Mouse (Mus musculus): ENCODE measurements around the gene Cox7b.
A peak's percentile ranks its signal among the peaks of the same experiment; 100 is the strongest.
"Not testable (repeated sequence)": the region's sequence is repeated elsewhere in the genome, so short reads cannot be mapped to it uniquely, and the experiment has no call there.

Cox7b gene

DNA sequence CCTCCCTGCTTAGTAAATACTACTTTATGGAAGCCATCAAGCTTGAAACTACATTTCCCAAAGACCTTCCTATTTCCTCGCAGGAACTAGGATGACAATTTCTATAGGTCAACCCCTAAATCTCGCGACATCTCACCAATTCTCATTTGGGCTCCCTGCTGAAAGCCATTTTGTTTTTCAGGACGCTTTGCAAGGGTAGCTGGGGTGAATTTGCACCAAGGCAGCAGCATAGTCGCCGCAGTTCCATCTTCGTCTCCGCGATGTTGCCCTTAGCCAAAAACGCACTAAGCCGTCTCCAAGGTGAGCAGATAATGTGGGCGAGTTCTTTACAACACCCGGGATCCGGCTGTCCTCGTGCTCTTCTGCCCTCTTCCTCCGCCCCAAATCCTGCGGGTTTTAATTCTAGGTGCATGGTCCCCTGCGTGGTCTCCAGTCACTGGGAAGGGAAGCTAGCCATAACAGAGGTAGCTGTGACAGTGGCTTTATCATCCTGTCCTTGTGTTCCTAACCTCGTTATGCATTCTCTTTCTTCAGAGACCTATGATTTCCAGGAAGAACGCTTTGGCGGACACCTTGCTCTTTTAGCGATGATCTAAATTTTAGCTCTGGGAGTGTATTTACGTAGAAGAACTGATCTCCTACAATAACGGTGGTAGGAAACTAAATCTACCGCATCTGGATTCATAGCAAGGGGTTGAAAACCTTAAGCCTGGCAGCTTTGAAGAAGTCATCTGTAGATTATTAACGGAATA lies at the start of gene Cox7b:
Gene Cox7b, plus strand, starts transcription at position 130 of the 752 bp plus-strand sequence.
- peak; percentile 94 for DNase-seq (ENCODE audit: low spot score)

DNA sequence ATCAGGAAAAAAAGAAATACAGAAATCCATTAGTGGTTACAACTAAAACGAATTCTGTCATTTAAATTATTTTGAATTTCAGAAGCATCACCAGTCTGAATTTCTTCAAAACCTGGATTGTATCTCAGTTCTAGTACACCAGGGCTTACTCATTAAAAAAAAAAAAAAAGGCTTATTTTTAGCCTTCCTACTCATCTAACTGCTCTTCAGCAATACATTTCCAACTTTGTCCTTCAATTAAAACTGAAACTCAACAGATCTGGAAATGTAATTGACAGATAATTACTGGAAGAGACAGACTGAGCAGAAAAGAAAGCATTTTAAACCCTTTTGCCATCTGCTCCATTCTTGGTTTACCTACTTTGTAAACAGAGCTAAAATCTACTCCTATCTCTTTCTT lies 13.9 kb upstream of the Cox7b start:
- no peak for DNase-seq (ENCODE audit: low spot score)

DNA sequence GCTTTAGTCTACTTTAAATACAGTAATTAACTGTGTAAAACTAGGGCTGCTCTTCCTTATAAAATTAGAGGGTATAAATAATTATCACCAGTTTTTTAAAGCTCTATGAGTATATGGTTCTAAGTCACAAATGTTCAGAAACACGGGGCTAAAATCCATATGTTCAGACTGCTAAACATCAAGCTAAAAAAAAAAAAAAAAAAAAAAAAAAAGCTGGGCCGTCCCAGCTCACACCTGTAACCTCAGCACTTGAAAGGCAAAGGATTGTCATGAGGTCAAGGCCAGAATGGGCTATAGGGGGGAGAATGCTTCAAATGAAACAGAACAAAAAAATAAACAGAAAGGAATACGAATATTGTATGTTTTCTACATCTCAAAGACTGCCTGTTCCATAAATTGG lies 4.7 kb upstream of the Cox7b start:
- no peak for DNase-seq (ENCODE audit: low spot score)

DNA sequence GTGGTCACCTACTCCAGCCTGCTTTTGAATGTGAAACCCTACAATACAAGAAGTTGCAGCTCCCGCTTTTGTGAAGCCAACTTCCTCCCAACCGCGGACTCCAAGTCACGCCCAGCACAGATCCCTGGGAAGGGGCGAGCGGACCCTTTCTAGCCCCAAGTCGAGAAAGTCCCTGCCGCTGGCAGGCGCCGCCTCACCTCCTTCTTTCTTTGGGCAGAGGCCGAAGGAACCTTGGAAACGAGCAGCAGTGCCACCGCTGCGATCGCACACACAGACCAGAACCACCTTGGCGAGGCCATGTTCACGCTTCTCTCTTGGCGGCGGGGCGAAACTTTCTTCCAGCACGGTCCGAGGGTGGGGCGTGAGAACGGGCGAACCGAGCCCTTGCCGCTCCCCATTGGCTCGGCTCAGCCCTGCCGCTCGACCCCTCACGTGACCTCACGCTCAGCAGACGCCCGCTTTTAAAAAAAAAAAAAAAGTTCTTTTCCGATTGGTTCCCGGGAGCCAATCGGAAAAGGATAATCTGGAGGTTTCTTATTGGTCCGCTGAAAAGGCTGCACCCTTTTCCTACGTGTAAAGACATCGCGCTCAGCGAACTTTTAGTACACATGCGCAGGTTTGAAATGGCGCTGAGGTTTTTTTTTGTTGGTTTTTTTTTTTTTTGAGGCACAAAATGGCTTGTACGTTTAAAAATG lies 3.9 kb upstream of the Cox7b start, which contains the start of gene Magt1:
Gene Magt1, minus strand, starts transcription at position 442 of the 695 bp plus-strand sequence.
- DNase-seq (ENCODE audit: low spot score), result peak; percentile 89

DNA sequence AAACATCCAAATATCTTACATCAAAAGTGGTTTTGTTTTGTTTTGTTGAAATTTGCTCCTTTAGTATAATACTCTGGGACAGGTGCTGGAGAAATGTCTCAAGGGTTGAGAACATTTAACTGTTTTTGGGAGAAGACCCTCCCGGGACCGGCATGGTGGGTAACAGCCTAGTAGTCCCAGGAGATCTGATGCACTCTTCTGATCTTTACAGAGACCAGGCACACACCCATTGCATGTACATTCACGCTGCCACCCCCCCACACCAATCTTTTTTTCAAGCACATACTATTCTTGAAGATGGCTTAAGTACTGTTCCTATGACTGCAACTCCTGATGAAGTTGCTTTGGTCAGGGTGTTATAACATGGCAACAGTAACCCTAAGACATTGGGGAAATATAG lies 2.9 kb upstream of the Cox7b start:
- DNase-seq (ENCODE audit: low spot score), result no peak

DNA sequence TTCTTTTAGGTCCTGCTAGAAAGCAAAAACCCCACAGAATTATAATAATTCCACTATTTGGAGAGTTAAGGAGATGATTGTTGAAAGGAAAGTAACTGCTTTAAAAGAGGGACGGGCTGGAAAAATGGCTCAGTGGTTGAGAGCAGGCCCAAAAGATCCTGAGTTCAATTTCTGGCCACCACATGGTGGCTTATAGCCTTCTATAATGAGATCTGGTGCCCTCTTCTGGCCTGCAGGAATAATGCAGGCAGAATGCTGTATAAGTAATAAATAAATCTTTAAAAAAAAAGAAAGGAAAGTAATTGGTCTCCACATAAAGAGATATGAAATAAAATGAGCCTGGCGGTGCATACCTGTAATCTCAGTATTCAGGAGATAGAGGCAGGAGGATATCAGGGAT lies 2.3 kb upstream of the Cox7b start:
- DNase-seq (ENCODE audit: low spot score), result peak; percentile 72

DNA sequence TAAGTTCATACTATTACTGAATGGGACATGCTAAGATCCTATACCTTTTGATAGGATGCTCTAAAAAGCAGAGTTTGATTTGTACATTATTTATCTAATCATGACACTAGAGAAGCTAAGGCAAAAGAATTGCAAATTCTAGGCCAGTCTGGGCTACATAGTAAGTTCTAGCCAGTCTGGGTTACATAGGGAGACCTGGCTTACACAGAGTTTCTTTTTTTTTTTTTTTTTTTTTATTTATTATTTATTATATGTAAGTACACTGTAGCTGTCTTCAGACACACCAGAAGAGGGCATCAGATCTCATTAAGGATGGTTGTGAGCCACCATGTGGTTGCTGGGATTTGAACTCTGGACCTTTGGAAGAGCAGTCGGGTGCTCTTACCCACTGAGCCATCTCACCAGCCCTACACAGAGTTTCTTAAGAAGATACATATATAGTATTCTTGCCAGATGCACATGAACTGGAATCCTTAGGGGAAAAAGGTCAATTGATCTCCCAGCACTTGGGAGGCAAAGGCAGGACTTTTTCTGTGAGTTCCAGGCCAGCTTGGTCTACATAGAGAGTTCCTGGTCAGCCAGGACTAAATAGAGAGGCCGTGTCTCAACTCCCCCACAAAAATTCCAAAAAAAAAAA lies 641 bp upstream of the Cox7b start:
- DNase-seq (ENCODE audit: low spot score), result not testable (repeated sequence)

DNA sequence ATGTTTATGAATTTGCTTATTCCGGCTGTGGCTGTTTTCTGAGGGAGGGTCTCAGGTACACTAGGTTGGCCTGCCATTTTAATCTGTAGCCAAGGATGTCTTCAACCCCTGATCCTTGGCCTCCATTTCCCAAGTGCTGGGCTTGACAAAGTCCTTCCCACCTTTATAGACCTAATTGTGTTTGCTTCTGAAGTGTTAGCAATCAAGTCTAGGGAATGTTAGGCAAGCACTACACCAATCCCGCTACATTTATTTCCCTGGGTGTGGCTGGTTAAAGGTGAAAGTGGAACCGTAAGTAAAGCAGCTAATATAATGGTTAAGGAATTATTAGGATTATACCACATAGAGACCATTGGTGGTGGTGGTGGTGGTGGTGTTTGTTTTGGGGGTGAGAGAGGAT lies 1.6 kb downstream of the Cox7b start:
- no peak for DNase-seq (ENCODE audit: low spot score)

DNA sequence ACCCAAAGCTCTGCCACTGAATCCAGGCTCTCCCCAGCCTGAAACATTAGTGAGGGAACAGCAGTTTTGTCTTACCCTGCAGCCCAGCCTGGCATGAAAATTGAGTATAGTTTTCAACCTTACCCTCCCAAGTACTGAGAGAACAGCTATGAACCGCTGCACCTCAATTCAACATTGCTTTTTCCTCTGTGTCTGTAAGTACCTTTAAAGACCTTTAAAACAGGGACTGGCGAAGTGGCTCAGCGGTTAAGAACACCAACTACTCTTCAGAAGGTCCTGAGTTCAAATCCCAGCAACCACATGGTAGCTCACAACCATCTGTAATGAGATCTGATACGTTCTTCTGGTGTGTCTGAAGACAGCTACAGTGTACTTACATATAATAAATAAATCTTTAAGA lies 2.0 kb downstream of the Cox7b start:
- DNase-seq (ENCODE audit: low spot score), result no peak

DNA sequence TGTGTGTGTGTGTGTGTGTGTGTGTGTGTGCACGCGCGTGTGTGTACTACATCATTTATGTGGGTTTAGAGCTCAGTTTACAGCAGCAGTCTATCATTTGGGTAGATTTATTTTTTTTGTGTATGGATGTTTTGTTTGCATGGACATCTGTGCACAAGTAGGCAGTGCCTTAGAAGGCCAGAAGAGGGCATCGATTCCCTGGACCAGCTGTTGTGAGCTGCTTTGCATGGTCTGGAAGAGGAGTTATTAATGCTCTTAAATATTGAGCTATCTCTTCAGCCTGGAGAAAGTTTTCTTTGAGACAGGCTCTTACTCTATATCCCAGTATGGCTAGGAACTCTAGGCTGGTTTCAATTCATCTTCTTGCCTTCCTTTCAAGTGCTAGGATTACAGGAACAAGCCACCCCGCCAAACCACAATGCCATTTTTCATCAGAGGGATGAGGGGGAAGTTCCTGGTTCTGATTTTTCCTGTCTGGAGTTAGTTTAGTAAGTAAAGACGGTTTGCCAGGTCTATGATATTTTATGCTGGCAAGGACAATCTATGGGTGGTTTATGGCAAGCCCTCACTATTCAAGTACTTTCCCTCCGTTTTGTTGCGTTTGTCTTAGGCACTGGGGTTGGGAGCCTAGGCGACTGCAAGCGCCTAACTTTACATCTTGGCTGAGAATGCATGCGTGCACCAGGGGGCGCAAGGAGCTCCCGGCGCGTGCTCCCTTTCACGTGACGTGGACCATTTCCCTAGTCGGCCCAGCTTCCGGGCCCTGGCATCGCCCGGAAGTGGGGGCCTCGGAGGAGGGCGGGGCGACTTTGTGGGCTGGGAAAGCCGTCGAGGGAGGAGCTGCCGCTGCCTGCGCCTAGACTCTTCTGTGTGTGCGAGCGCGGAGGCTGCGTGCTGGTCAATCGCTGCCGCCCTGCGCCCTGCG lies 11.2 kb downstream of the Cox7b start, which contains the start of gene Atp7a:
Gene Atp7a, plus strand, starts transcription at position 859 of the 925 bp plus-strand sequence.
- DNase-seq (ENCODE audit: low spot score), result peak; percentile 93

DNA sequence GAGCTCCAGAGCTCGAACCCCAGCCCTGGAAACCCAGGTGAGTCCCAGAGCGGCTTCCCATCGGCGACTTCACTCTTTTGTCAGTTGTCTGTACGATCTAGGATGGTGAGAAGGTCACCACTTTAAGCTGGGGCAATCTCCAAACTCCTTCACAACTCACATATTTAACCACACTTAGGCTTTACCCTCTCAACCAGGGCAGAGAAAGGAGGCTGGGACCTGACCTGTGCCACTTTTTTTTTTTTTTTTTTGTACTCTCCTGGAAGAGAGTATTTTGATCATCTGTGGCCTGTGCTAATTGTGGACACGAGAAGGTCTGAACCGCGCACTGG lies 11.8 kb downstream of the Cox7b start:
- no peak for DNase-seq (ENCODE audit: low spot score)

DNA sequence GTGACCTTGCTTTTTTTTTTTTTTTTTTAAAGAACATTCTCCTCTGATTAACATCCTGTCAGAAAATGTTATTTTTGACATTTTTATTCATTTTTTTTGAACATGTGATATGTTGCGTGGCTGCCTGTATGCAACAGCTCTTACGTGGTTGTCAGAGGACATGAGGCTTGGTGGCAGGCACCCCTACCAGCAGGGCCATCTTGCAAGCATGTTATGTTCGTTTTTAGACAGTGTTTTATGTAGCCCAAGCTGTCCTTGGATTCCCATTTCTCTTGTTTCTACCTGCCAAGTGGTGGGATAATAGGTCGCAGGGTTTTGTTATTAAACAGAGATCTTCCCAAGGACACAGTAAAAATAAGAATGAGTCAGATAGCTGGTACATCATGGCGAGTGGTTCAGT lies 14.7 kb downstream of the Cox7b start:
- DNase-seq (ENCODE audit: low spot score), result no peak

DNA sequence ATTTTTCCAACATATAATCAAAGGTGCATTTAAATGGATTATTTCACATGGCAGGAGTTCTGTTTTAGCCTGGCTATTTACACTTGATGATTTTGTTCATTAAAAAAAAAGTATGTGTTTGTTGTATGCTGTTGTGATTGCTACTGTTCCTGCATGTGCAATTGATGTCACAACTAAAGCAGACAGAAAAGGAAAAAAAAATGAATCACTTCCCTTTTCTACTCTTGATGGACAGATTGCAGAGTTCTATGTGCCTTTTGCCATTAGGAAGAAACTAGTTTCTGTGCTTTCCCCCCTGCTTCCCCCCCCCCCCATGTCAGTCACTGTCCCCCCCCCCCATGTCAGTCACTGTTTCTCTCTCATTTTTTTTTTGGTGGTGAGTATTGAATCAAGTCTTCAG lies 15.6 kb downstream of the Cox7b start:
- DNase-seq (ENCODE audit: low spot score), result no peak

DNA sequence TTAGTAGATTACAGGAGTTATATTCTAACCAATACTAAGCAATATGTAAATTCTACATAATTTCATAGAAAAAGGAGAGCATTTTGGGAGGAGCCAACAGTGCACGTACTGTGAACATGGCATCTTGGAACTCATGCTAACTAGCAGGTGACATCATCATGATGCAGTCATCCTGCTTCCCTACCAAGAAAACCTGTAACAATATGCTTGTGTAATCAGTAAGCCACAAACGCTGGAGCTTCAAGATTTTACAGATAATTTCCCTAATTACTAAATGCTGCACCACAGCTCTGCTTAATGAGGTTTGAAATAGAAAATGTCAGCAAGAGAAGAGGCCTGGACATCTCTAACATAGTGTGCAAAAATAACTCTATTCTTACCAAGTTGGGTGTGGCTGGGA lies 20.2 kb downstream of the Cox7b start:
- no peak for DNase-seq (ENCODE audit: low spot score)

DNA sequence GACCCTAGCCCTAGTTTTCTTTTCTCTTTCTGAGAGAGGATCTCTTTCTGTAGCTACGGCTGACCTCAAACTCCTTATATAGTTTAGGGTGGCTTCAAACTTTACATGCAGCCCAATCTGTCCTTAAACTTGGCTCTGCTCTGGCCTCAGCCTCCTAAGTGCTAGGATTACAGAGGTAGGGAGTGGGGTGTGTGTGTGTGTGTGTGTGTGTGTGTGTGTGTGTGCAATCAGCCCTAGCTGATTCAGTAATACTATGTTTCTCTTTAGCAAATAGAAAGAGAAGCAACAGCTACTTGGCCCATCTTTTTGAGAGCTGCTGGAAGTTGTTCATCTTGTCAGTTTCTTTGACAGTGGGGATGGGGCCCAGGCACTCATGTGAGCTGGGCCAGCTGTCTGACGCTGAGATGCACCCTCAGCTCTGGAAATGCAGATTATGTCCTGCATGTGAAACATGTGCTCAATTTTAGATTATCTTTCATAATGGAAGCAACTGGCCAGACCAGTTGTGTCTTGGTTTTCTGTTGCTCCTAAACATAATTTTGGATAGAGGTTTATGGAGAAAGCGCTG lies 21.8 kb downstream of the Cox7b start:
- no peak for DNase-seq (ENCODE audit: low spot score)

DNA sequence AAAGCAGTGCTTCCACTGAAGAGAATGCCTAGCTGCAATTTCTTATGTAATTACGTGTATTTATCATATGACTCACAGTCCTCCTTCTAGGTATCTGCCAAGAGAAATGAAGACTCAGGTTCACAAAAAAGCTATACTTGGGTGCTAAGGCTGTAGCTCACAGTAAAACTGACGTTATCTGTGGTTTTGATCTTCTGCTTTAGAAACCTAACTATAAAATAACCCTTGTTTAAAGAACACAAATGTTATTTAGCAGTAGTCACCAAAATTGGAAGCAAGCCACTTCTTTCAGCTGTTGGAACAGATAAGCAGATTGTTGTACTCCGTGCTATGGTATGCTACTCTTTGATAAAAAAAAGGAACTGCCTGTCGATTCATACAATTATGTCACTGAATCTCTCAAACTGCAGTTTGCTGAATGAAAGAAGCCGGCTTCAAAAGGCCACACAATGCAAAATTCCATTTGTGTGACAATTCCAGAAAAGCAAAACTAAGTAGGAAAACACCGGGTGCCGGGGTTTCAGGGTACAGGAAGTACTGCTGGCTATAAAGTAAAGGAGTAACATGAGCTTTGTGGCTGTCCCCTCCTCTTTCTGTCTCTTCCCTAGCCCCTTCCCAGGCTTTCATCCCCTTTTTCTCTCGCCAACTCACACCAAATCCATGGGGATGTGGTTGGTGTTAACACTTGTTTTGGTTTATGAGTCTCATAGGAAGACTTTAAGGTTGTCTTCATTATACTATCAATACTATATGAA lies 28.5 kb downstream of the Cox7b start:
- no peak for DNase-seq (ENCODE audit: low spot score)

DNA sequence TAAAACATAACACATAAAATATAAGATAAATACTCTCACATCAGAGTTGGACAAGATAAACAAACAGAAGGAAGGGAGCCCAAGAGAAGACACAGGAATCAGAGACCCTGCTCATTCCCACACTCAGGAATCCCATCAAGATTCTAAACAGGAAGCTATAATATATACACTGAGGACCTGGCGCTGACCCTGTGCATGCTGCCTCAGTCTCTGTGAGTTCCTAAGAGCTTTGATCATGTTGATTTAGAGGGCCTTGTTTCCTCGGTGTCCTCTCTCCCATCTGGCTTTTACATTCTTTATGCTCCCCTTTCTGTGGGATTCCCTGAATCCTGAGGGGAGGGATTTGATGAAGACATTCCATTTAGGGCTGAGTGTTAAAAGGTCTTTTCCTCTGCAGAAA lies 30.0 kb downstream of the Cox7b start:
- peak; percentile 65 for DNase-seq (ENCODE audit: low spot score)

DNA sequence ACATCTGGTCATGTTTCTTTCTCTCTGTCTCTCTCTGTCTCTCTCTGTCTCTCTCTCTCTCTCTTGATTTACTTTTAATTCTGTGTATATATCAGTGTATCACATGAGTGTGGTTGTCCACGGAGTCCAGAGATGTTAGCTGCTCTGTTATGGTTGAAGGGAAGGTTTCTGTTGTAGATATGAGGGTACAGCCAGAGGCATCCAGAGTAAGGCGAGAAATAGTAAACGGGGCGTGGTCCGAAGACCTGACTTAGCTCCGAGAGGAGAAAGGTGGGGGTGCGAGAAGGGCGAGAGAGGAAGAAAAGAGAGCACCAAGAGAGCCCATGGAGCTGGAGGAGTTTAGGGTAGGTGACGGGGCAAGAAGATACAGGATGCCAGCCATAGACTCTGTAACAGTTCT lies 30.4 kb downstream of the Cox7b start:
- no peak for DNase-seq (ENCODE audit: low spot score)

DNA sequence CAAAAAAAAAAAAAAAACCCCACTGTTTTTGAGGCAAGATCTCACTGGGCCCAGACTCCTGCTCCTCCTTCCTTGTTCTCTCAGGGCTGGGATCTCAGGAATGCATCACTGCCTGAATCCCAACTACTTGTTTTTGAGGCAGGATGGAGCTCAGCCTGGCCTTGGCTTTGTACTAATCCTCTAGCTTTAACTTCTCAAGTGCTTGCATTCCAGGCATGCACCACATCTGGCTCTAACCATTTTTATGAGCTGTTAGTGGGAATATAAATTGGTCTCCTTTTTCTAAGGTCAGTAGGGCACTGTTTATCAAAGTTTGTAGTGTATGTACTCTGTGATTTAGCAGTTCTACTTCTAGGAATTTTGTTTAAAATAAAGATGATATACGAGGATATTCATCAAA lies 32.7 kb downstream of the Cox7b start:
- DNase-seq (ENCODE audit: low spot score), result peak; percentile 39

Data from embryo, embryonic 10.5 days (tissue).